1 mouse cellular context compared by ENCODE assay signal in genomic region chr1:21284644-21285043, GRCm38 (mm10). TPM values are rescaled to one million over a fixed set of nuclear protein-coding genes. Genes with fewer than 3 reads are reported as not detected.
"Had no signal": no experiment of that assay in that cellular context is flagged by ENCODE, and none has a peak within 500 bp of the region (broad histone marks: within the 10 kb centered on the region; RNA-seq: fewer than 3 reads in every experiment).

No protein-coding gene starts in this region.

RNA-seq across cellular contexts. Expression of gene Gsta3, which starts 44.3 kb away (rescaled TPM):
- total RNA-seq: hematopoietic stem cell, adult 5-6 weeks had no signal
